13 mouse cellular contexts compared by ENCODE assay signal in genomic region chr12:28948889-28949288, GRCm38 (mm10).
DNase-seq lines count a peak whose midpoint lies in the region; ATAC-seq lines count a peak whose summit lies in the region.
"Had no signal": no experiment of that assay in that cellular context is flagged by ENCODE, and none has a peak within 500 bp of the region (broad histone marks: within the 10 kb centered on the region; RNA-seq: fewer than 3 reads in every experiment).

No protein-coding gene starts in this region.

- peak overlapping the region; percentile 17 for H3K27ac ChIP-seq in forebrain, embryonic 16.5 days (ENCODE audit: low read length)
- peak overlapping the region; percentile 5; the same call in 1 of the 2 replicates for H3K27ac ChIP-seq in midbrain, embryonic 12.5 days (replicated peaks)
- H3K27ac ChIP-seq: kidney, postnatal 0 days; limb, embryonic 12.5 days; stomach, postnatal 0 days had no signal

- WGBS in forebrain, embryonic 16.5 days: 42% methylated on average over 9 of the region's 9 CpGs
- WGBS in midbrain, embryonic 12.5 days: 51% methylated on average over 9 of the region's 9 CpGs

- peak; percentile 46 for DNase-seq in retina, postnatal 1 day
- DNase-seq in retina, embryonic 14.5 days (ENCODE audit: low spot score): no peak
- DNase-seq in thymus, adult 18-20 months: no peak
- DNase-seq: cerebellum, adult 9-10 months; heart, postnatal 4 days; lung, adult 2 months had no signal

- H3K36me3 ChIP-seq in forebrain, embryonic 16.5 days (ENCODE audit: control insufficient read depth, insufficient read depth): no peaks in the 10 kb centered on the region
- H3K36me3 ChIP-seq in midbrain, embryonic 12.5 days: no peaks in the 10 kb centered on the region
- H3K36me3 ChIP-seq: limb, embryonic 12.5 days had no signal

- no peak overlapping the region for H3K4me2 ChIP-seq in forebrain, embryonic 16.5 days (ENCODE audit: low read length)
- H3K4me2 ChIP-seq in midbrain, embryonic 12.5 days (replicated peaks): no peak overlapping the region
- H3K4me2 ChIP-seq: limb, embryonic 12.5 days had no signal

- no peak for ATAC-seq in forebrain, embryonic 16.5 days
- no peak for ATAC-seq in midbrain, embryonic 12.5 days (ENCODE audit: low FRiP score, low read depth)
- ATAC-seq in CD4-positive, CD25-positive, alpha-beta regulatory T cell, adult 4 months: no peak
- no peak for ATAC-seq in megakaryocyte-erythroid progenitor cell, adult 5-6 weeks (replicated peaks; ENCODE audit: low FRiP score, low TSS enrichment, poor library complexity, severe bottlenecking)

- no peaks in the 10 kb centered on the region for H3K27me3 ChIP-seq in forebrain, embryonic 16.5 days (replicated peaks; ENCODE audit: control insufficient read depth, insufficient read depth, low read length)
- no peaks in the 10 kb centered on the region for H3K27me3 ChIP-seq in midbrain, embryonic 12.5 days
- H3K27me3 ChIP-seq: limb, embryonic 12.5 days had no signal

- H3K4me3 ChIP-seq in forebrain, embryonic 16.5 days (replicated peaks; ENCODE audit: low read length): no peak overlapping the region
- no peak overlapping the region for H3K4me3 ChIP-seq in midbrain, embryonic 12.5 days
- H3K4me3 ChIP-seq: limb, embryonic 12.5 days had no signal

- no peak overlapping the region for H3K9ac ChIP-seq in forebrain, embryonic 16.5 days (replicated peaks; ENCODE audit: low read depth, low read length)
- H3K9ac ChIP-seq in midbrain, embryonic 12.5 days (replicated peaks): no peak overlapping the region
- H3K9ac ChIP-seq: limb, embryonic 12.5 days had no signal

- H3K9me3 ChIP-seq in forebrain, embryonic 16.5 days (ENCODE audit: control insufficient read depth, low read length): no peaks in the 10 kb centered on the region
- no peaks in the 10 kb centered on the region; the same call in 1 of the 2 replicates for H3K9me3 ChIP-seq in midbrain, embryonic 12.5 days
- H3K9me3 ChIP-seq: limb, embryonic 12.5 days had no signal

- peaks cover 7% of the 10 kb centered on the region; the same call in 1 of the 2 replicates for H3K4me1 ChIP-seq in forebrain, embryonic 16.5 days (replicated peaks; ENCODE audit: control insufficient read depth, insufficient read depth, low read length)
- peaks cover 8% of the 10 kb centered on the region; the same call in 1 of the 2 replicates for H3K4me1 ChIP-seq in midbrain, embryonic 12.5 days
